Mouse (Mus musculus) lung, embryonic 16.5 days (tissue): ENCODE measurements around the gene Svs6. TPM values are rescaled to one million over a fixed set of nuclear protein-coding genes. Genes with fewer than 3 reads are reported as not detected.
"Not testable (repeated sequence)": the region's sequence is repeated elsewhere in the genome, so short reads cannot be mapped to it uniquely, and the experiment has no call there.

Source experiments
- ATAC-seq: fragments of 200-750 bp; cut with Nextera tagmentation; 2 replicates; pipeline ENCODE4 v1.8.0; 2017; ENCODE audit warnings: low read depth, mild to moderate bottlenecking, moderate library complexity
- H3K27ac ChIP-seq: fragments of 300-500 bp; sonication (generic); 2 replicates; pipeline ENCODE4 v1.5.1; 2014; ENCODE audit warnings: mild to moderate bottlenecking, control low read depth, low read length
- H3K27me3 ChIP-seq: fragments of 300-500 bp; sonication (generic); 2 replicates; pipeline ENCODE4 v1.6.1; 2014; ENCODE audit warnings: low read depth, low read length, mixed read lengths; ENCODE audit not compliant: control insufficient read depth, insufficient read depth
- H3K36me3 ChIP-seq: fragments of 300-500 bp; sonication (generic); 2 replicates; pipeline ENCODE4 v1.6.1; 2014; ENCODE audit warnings: low read length; ENCODE audit not compliant: control insufficient read depth, insufficient read depth
- H3K4me1 ChIP-seq: fragments of 300-500 bp; sonication (generic); replicated peaks from 2 replicates; pipeline ENCODE4 v1.6.1; 2014; ENCODE audit warnings: low read length, mixed read lengths; ENCODE audit not compliant: control insufficient read depth, insufficient read depth
- H3K4me2 ChIP-seq: fragments of 300-500 bp; sonication (generic); 2 replicates; pipeline ENCODE4 v1.6.1; 2014; ENCODE audit warnings: low read depth, low read length, control low read depth
- H3K4me3 ChIP-seq: fragments of 300-500 bp; sonication (generic); 2 replicates; pipeline ENCODE4 v1.5.1; 2014; ENCODE audit warnings: mild to moderate bottlenecking, low read length, control low read depth
- H3K9ac ChIP-seq: fragments of 300-500 bp; sonication (generic); 2 replicates; pipeline ENCODE4 v1.6.1; 2014; ENCODE audit warnings: low read length, control low read depth
- H3K9me3 ChIP-seq: fragments of 300-500 bp; sonication (generic); 2 replicates; pipeline ENCODE4 v1.6.1; 2016; ENCODE audit warnings: low read length; ENCODE audit not compliant: control insufficient read depth
- WGBS: fragments of 180-500 bp; shearing (Covaris S2); extraction: QIAGEN DNeasy Blood & Tissue Kit; methylation state at CpG from one replicate; pipeline ENCODE4 v1.1.7; 2014; 5-methylcytosine and 5-hydroxymethylcytosine counted together
- polyA plus RNA-seq: library from polyadenylated mRNA; unstranded; fragments of >200 nt; fragmentation: Nextera tagmentation; extraction: Ambion mirVana; gene quantifications from 2 replicates; pipeline ENCODE4 v1.2.1, GENCODE M21; 2015

Gene Svs6
- not detected in 2 replicates for polyA plus RNA-seq

GRCm38 (mm10) chr2:164316451-164316850 is at the start of gene Svs6:
TSS of gene Svs6 (plus strand) at chr2:164316751.
- not testable (repeated sequence) for H3K36me3 ChIP-seq, H3K4me3 ChIP-seq, H3K4me2 ChIP-seq, H3K9me3 ChIP-seq, H3K27ac ChIP-seq, H3K9ac ChIP-seq, H3K27me3 ChIP-seq, ATAC-seq, H3K4me1 ChIP-seq
- WGBS = 67% methylated on average over 1 of the region's 1 CpGs

GRCm38 (mm10) chr2:164278359-164278758 is 38.2 kb upstream of the Svs6 start, which contains the start of gene Svs4:
TSS of gene Svs4 (minus strand) at chr2:164278459.
- no peaks in the 10 kb centered on the region for H3K4me1 ChIP-seq
- no peaks in the 10 kb centered on the region for H3K27me3 ChIP-seq
- no peak within 1 kb of the TSS for H3K9ac ChIP-seq
- no peak within 1 kb of the TSS for H3K27ac ChIP-seq
- H3K4me2 ChIP-seq = no peak within 1 kb of the TSS
- ATAC-seq = no peak
- H3K9me3 ChIP-seq = no peaks in the 10 kb centered on the region
- 85% methylated on average over 4 of the region's 4 CpGs for WGBS
- no peak within 1 kb of the TSS for H3K4me3 ChIP-seq
- H3K36me3 ChIP-seq = no peaks in the 10 kb centered on the region

DNA sequence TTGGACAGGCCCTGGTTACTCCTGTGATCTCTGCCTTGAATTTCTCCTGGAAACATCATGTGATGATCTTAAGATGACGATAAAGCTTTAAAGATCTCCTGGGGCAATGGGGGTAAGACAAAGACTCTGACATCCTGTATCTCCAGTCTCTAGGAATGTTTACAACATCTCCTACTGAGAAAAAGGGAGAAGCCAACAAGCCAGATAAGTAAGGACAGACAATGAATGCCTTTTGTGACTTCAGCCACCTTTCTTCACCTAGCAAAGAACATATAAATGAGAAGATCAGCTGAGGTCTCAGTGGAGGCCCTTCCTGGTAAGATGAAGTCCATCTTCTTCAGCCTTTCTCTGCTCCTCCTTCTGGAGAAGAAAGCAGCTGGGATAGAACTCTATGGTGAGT is 27.6 kb upstream of the Svs6 start, which contains the start of gene Svs3a:
TSS of gene Svs3a (plus strand) at position 301 of the 400 bp plus-strand sequence.
- not testable (repeated sequence) for ATAC-seq, H3K4me1 ChIP-seq, H3K36me3 ChIP-seq, H3K27me3 ChIP-seq, H3K9ac ChIP-seq, H3K4me3 ChIP-seq, H3K4me2 ChIP-seq, H3K9me3 ChIP-seq, H3K27ac ChIP-seq
- 76% methylated on average over 1 of the region's 1 CpGs for WGBS

DNA sequence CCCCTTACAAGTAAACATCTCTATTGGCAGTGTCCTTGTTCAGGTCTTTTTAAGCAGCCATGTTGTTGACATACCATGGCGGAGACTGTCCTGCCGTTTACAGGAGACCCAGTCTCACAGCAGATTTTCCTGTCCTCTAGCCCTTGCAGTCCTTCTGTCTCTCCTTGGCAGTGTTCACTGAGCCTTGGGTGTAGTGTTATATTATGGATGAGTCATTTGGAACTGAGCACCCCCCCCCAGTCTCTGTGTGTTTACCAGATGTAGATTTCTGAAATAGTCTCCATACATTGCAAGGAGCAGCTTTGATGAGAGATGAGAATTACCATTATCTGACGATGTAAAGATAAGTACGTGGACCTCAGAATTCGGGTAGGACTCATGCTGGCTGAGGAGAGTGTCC is 4.0 kb upstream of the Svs6 start:
- H3K4me1 ChIP-seq = no peaks in the 10 kb centered on the region
- H3K27ac ChIP-seq = no peak overlapping the region
- H3K27me3 ChIP-seq = no peaks in the 10 kb centered on the region
- H3K4me3 ChIP-seq = no peak overlapping the region
- WGBS = 72% methylated on average over 5 of the region's 5 CpGs
- no peaks in the 10 kb centered on the region for H3K36me3 ChIP-seq
- no peaks in the 10 kb centered on the region for H3K9me3 ChIP-seq
- no peak overlapping the region for H3K4me2 ChIP-seq
- ATAC-seq = no peak
- H3K9ac ChIP-seq = no peak overlapping the region

GRCm38 (mm10) chr2:164315460-164315859 is 1.1 kb upstream of the Svs6 start:
- H3K9ac ChIP-seq, ATAC-seq, H3K36me3 ChIP-seq, H3K4me1 ChIP-seq, H3K4me3 ChIP-seq, H3K4me2 ChIP-seq, H3K27ac ChIP-seq, H3K27me3 ChIP-seq, H3K9me3 ChIP-seq: not testable (repeated sequence)

DNA sequence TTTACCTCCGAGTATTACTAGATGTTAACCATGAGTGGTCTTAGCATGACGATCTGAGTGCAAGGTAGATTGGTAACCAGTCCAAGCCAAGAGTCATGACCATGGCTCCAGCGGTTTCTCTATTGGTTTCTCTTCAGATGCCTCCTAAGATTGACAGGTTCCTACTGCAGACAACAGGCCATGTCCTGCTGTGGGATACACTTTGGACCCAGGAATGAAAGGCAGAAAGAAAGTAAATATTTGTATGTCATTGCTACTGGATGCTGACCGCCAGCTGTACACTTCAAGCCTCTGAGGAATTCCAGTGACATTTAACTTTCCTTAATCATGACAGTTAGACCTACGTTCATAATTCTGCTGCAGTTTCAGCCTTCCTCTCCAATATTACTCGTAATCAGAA is 4.4 kb downstream of the Svs6 start:
- Histone ChIP-seq H3K27ac (no peak overlapping the region), H3K9ac (no peak overlapping the region), H3K4me3 (no peak overlapping the region), H3K4me1 (no peaks in the 10 kb centered on the region), H3K9me3 (no peaks in the 10 kb centered on the region), H3K27me3 (no peaks in the 10 kb centered on the region), H3K36me3 (no peaks in the 10 kb centered on the region), H3K4me2 (no peak overlapping the region)
- WGBS = 75% methylated on average over 6 of the region's 6 CpGs
- ATAC-seq = no peak

DNA sequence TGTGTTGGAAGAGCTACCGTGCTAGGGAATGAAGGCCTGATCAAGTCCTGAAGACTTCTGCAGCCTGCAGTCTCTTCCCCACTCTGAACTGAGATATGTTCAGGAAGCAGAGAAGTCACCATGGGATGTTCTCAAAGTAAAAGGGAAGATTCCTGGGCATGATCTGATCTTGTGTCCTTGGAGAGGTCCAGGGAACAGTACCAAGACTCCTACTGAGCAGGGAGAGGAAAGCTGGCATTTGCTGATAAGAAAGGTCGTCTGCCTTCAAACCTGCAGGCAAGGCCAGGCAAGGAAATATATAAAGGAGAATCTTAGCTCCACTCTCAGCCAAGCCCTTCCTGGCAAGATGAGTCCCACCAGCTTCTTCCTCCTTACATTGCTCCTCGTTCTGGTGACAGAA is 15.9 kb downstream of the Svs6 start, which contains the start of gene Svs5:
TSS of gene Svs5 (plus strand) at position 301 of the 400 bp plus-strand sequence.
- not testable (repeated sequence) for H3K9me3 ChIP-seq, H3K4me3 ChIP-seq, H3K4me1 ChIP-seq, H3K27ac ChIP-seq, H3K4me2 ChIP-seq, H3K36me3 ChIP-seq, ATAC-seq, H3K27me3 ChIP-seq, H3K9ac ChIP-seq
- 73% methylated on average over 3 of the region's 3 CpGs for WGBS

DNA sequence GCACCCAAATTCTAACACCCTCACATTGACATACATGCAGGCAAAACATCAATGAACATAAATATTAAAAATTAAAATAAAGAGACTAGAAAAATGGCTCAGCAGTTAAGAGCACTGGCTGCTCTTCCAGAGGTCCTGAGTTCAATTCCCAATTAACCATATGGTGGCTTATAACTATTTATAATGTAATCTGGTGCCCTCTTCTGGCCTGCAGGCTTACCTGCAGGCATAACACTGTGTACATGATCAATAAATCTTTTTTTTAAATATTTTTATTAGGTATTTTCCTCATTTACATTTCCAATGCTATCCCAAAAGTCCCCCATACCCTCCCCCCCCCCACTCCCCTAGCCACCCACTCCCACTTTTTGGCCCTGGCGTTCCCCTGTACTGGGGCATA is 27.2 kb downstream of the Svs6 start:
- H3K27ac ChIP-seq, H3K9ac ChIP-seq, H3K27me3 ChIP-seq, H3K36me3 ChIP-seq, H3K4me2 ChIP-seq, H3K4me1 ChIP-seq, H3K4me3 ChIP-seq, H3K9me3 ChIP-seq, ATAC-seq: not testable (repeated sequence)
- WGBS = 90% methylated on average over 1 of the region's 1 CpGs

GRCm38 (mm10) chr2:164347697-164348096 is 31.1 kb downstream of the Svs6 start:
- not testable (repeated sequence) for H3K9me3 ChIP-seq, H3K27me3 ChIP-seq, H3K4me2 ChIP-seq, ATAC-seq, H3K27ac ChIP-seq, H3K36me3 ChIP-seq, H3K9ac ChIP-seq, H3K4me3 ChIP-seq, H3K4me1 ChIP-seq

DNA sequence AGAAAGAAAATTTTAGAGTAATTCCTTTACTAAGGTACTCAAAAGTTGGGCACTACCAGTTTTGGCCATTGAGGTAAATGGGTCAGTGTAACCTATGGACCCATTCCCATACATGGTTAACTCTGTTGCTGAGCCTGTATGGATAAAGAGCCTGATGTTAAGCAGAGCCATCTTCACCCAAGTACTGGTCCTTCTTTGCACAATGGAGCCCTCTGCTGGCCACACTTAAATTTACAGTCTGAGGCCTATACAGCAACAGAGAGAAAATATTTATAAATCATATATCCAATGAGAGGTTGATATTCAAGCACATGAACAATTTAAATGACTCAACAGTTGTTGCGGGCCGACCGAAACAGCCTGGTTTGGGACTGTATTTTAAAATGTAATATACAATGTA is 32.4 kb downstream of the Svs6 start:
- Histone ChIP-seq H3K27ac (no peak overlapping the region), H3K27me3 (no peaks in the 10 kb centered on the region), H3K36me3 (no peaks in the 10 kb centered on the region), H3K4me2 (no peak overlapping the region), H3K4me3 (no peak overlapping the region), H3K4me1 (no peaks in the 10 kb centered on the region), H3K9ac (no peak overlapping the region), H3K9me3 (no peaks in the 10 kb centered on the region)
- WGBS = 90% methylated on average over 3 of the region's 3 CpGs
- ATAC-seq = no peak
